Comparison of ENCODE assay signal across 16 mouse cellular contexts in the genomic region with DNA sequence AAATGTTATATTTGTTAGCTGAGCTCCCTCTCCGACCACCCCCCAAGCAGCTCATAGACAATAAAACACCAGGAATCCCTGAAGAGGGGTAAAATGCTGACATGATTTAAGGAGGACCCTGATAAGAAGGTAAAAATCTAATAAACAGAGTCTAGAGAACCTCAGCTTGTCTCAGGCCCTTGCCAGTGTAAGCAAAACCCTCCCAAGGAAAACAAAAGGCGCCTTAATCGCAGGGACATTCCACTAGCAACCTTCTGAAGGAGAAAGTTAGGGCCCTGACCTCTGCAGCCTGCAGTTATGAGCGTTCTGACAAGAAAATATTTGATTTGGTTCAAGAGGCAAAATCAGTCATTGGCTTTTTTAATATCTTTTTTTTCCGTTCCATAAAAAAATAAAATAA.
A peak's percentile ranks its signal among the peaks of the same experiment; 100 is the strongest.
DNase-seq lines count a peak whose midpoint lies in the region; ATAC-seq lines count a peak whose summit lies in the region.
"Had no signal": no experiment of that assay in that cellular context is flagged by ENCODE, and none has a peak within 500 bp of the region (broad histone marks: within the 10 kb centered on the region; RNA-seq: fewer than 3 reads in every experiment).

No protein-coding gene starts in this region.

- peak; percentile 17 for DNase-seq in embryo, embryonic 10.5 days (ENCODE audit: low spot score)
- DNase-seq in embryo, embryonic 10 days (ENCODE audit: low spot score) = no peak
- DNase-seq in ovary, postnatal 36 days (ENCODE audit: low spot score) = peak; percentile 5
- no peak for DNase-seq in ovary, postnatal 14 days (ENCODE audit: low spot score)
- DNase-seq in kidney, postnatal 10 days = peak; percentile 64
- no peak for DNase-seq in cerebellum, postnatal 14 days
- DNase-seq in adrenal gland, adult 18-20 months (ENCODE audit: low spot score in 2 of 2) = no peak
- DNase-seq: adrenal gland, postnatal 10 days; cerebellum, adult 18-20 months; gastrocnemius, postnatal 36 days; lung, postnatal 10 days; right cerebral cortex, postnatal 25 days; thymus, postnatal 25 days had no signal

- no peak for ATAC-seq in megakaryocyte-erythroid progenitor cell, adult 5-6 weeks (replicated peaks; ENCODE audit: low FRiP score, low TSS enrichment, poor library complexity, severe bottlenecking)
- ATAC-seq: forebrain, embryonic 13.5 days; intestine, embryonic 16.5 days had no signal

Comparison
In these comparisons a context has a peak if more than half of its experiments do, and no peak if none do; other contexts are left out.
1. DNase-seq: peak in embryo, embryonic 10.5 days (single experiment), ovary, postnatal 36 days (single experiment) and kidney, postnatal 10 days (single experiment); none in embryo, embryonic 10 days (single experiment), ovary, postnatal 14 days (single experiment), cerebellum, postnatal 14 days (0 of 2) and adrenal gland, adult 18-20 months (0 of 2).